Mouse (Mus musculus) liver, embryonic 14.5 days (tissue): ENCODE data around the gene Cckar.
"Not testable (repeated sequence)": the region's sequence is repeated elsewhere in the genome, so short reads cannot be mapped to it uniquely, and the experiment has no call there.

Experiments
- CTCF ChIP-seq: IDR thresholded peaks from 2 replicates; pipeline ENCODE4 v1.5.1; 2016; ENCODE audit warnings: antibody characterized with exemption, low read depth, control low read depth
- EP300 ChIP-seq: IDR thresholded peaks from 2 replicates; pipeline ENCODE4 v1.6.1; 2016; ENCODE audit warnings: antibody characterized with exemption, low read depth

DNA sequence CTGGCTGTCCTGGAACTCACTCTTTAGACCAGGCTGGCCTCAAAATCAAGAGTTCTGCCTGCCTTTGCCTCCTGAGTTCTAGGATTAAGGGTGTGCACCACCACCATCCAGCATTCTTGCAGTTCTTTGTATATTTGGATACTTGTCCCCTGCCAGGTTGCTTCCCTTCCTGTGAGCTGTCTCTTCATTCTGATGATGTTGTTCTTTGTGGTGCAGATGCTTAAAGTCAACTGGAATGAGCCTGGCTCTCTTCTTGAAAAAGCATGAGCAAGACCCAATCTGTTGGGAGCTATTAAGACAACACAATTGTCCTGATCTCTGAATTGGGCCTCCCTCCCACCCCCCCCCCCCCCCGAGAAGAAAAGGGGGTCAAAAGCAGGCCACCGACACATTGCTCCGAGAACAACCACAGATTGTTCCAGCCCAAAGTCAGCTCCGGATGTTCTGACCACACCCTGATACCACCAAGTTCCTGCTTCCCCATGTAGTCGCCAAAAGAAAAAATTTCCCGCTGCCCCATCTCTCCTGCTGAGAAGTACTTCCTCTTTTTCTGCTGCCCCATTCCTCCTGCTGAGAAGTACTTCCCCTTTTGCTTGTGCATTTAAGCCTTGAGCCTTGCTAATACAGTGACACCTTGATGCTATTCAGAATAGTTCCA is 33.9 kb downstream of the Cckar start:
- not testable (repeated sequence) for TF ChIP-seq CTCF, EP300
